Mouse (Mus musculus) left cerebral cortex, adult 2 months (tissue): ENCODE measurements around the gene Cer1. TPM values are rescaled to one million over a fixed set of nuclear protein-coding genes. Genes with fewer than 3 reads are reported as not detected.

Experiments
- DNase-seq, 2 experiments: peaks; one replicate each; pipeline ENCODE4 v3.0.0; 2021 to 2022; ENCODE audit warnings: low spot score in 2 of 2, mixed read lengths in 1 of 2; ENCODE audit errors: extremely low spot score in 1 of 2
- H3K27ac ChIP-seq: fragments of 200-600 bp; 2 replicates; pipeline ENCODE4 v1.8.1; 2022
- H3K4me3 ChIP-seq: fragments of 200-600 bp; 2 replicates; pipeline ENCODE4 v1.8.1; 2022
- CTCF ChIP-seq: fragments of 200-600 bp; IDR thresholded peaks from 2 replicates; pipeline ENCODE4 v1.8.1; 2022; ENCODE audit warnings: antibody characterized with exemption, mild to moderate bottlenecking, moderate library complexity
- intact Hi-C: fragments of 180-260 bp; cut with DNase I; formaldehyde crosslinking; loops from one replicate; pipeline ENCODE4 v1.15.1; 2025
- total RNA-seq, 2 experiments: library from RNA; stranded (reverse); gene quantifications; 2 replicates each; pipeline ENCODE4 v1.2.3; 2021

The Cer1 gene
- total RNA-seq, 2 experiments from 2014 or later, result 0.19 to 0.52 TPM

DNA sequence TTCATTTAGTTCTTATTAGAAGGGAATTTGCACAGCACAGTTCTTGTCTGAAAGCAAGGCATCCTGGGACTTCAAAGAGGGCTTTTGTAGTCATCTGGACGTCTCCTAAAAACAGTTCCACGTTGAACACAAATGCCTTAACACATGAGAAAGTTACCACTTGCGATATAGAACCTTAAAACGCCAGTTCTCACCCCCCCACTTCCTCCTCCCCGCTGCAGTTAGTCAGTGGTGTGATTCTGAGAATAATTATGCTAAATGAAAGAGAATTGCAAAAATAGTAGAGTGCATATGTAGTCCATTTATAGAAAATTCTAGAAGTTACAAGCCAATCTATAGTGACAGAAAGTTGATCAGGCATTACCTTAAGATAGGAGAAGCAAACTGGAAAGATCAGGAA, 7.3 kb upstream of the Cer1 start:
- no peak for TF ChIP-seq CTCF
- intact Hi-C loops, result no loop called here
- Histone ChIP-seq H3K27ac (no peak overlapping the region), H3K4me3 (no peak overlapping the region)
- no peak for DNase-seq

DNA sequence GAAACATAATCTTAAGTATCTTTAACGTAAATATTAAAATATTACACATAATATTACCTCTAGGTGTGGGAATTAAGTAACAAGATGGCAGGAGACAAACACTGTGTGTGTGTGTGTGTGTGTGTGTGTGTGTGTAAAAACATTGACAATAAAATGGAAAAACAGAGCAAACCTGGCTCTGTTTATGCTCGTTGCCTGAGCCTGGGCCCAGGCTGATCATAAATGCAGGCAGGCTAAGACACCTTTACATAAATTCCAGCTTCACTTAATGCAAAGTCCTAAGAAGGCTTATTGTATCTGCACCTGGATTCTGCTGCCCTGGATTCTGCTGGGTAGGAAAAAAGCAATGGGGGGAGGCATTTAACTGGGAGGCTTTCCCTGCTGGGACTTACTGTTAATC, 6.6 kb upstream of the Cer1 start:
- intact Hi-C loops, result no loop called here
- H3K4me3 ChIP-seq, result no peak overlapping the region
- no peak for TF ChIP-seq CTCF
- no peak overlapping the region for H3K27ac ChIP-seq
- no peak for DNase-seq

DNA sequence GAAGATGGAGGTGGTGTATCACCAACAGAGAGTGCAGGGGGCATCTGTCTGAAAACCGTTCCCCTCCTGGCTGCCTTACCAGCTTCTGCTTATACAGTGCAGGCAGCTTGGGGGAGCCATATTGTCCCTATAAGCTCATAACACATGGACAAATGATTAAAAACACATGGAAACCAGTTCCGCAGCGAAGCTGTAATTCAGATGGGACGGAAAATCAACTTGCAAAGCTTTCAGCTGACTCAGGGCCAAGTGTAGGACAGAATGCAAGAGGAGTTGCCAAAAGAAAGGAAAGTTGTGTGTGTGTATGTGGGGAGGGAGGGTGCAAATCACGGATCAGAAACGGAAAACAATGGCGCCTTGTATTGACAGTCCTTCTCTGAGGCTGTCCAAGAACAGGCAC, 6.1 kb upstream of the Cer1 start:
- Histone ChIP-seq H3K27ac (no peak overlapping the region), H3K4me3 (no peak overlapping the region)
- no peak for DNase-seq
- intact Hi-C loops, result no loop called here
- no peak for TF ChIP-seq CTCF

DNA sequence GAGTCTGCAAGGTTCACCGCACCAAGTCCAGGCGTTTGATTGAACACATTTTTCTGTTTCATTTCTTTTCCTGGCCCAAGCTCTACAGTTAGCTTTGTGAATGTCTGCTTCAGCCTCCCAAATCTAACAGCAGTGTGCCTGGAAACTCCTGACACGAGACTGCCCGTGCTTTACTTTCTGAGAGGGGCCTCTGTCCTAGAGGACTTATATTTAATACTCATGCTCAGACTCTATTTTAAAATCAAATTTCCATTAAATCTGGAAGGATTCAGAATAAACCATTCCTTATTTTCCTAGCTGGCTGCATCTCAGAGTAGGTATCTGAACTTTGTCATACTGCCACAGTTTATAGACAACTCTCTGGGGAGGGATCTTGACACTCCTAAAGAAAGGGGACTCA, 5.6 kb upstream of the Cer1 start:
- intact Hi-C loops, result no loop called here
- no peak for DNase-seq
- no peak for TF ChIP-seq CTCF
- no peak overlapping the region for H3K4me3 ChIP-seq
- H3K27ac ChIP-seq, result no peak overlapping the region

DNA sequence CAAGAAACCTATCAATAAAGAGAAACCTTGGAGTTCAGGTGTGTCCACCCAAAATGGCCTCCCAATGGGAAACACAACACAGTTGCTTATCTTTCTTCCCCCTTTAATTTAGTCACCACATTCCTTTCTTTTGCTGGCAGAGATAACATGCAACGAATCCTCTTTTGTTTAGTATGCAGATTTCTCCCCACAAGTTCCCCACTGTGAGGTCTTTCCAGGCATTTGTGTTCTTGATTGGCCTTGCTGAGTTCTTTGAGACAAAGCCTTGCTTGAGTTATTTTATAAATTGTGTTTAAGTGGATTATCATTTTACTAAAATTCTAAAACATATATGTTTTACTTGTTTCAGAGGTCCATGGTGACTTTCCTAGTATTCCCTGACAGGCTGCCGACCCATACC, 1.2 kb upstream of the Cer1 start:
- Histone ChIP-seq H3K27ac (no peak overlapping the region), H3K4me3 (no peak overlapping the region)
- no peak for TF ChIP-seq CTCF
- intact Hi-C loops, result no loop called here
- DNase-seq, result no peak

DNA sequence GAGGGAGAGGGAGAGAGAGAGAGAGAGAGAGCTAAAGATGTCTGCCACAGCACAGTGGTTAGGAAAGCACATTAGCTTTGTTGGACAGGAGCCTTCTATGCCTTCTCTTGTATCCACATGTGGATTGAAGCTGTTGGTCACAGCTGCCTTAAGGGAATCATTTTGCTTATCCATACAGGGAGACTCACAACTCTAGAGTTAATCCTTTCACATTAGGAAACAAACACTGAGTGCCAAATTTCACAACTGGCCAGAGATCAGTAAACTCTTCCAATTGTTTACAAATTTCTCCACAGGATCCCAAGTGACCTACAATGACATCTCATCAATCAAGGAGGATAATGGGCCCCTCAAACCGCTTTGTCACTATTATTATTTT, 576 bp upstream of the Cer1 start:
- no peak for TF ChIP-seq CTCF

DNA sequence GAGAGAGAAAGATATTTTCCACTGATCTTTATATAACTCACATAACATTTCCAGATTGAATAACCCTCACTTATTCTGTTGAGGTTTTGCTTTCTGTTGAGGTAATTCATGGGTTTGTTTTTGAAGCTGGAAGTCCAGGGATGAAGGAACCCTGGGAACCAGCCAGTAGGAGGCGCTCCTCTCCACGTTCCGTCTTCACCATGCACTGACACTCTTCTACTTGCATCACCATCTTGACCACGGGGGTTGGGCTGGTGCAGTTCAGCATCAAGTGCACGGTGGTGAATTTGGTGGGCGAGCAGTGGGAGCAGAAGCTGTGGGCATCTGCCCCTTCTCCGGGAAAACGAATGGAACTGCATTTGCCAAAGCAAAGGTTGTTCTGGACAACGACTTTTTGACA, 2.4 kb downstream of the Cer1 start:
- peak; percentile 14 for TF ChIP-seq CTCF
- H3K4me3 ChIP-seq, result no peak overlapping the region
- H3K27ac ChIP-seq, result no peak overlapping the region
- no peak for DNase-seq
- intact Hi-C loops, result no loop called here

More for the DNA sequence above, 576 bp upstream of the Cer1 start:
- Histone ChIP-seq H3K27ac (no peak overlapping the region), H3K4me3 (no peak overlapping the region)
- no peak for DNase-seq
- intact Hi-C loops, result no loop called here

DNA sequence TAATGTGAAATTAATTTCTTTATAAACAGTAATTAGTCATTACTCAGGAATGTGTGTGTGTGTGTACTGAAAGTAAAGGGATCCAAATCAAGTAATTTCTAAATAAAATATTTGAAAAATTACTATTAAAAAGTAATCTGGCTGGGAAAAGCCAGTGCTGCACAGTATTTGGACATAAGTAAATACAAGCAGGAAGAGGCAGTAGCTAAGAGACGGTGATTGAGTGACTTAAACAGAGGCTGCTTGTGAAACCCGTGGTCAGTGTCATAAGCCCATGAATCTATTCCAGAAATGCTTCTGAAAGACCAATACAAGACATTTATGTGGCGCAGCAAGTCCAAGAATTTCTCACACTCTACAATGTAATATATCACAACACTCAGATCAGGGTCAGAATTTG, 3.6 kb downstream of the Cer1 start:
- intact Hi-C loops, result no loop called here
- H3K4me3 ChIP-seq, result no peak overlapping the region
- H3K27ac ChIP-seq, result no peak overlapping the region
- no peak for DNase-seq
- TF ChIP-seq CTCF, result no peak

DNA sequence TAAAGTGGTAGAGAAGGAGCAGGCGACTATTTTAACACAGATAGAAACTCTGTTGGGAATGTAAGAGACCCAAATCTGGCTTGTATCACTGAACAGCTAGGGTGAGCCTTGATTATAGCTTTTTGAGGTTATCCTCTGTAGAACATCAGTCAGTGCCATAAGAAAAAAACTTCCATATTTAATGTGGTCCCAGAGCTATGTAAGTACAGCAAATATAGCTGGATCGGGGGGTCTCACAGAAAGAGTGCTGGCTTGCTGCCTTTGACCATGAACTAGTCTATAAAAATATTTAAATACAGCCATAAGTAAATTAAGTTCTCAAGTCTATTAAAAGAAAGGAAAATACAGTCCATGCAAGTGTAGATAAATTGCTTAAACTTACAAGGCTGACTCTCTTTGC, 4.7 kb downstream of the Cer1 start:
- Histone ChIP-seq H3K4me3 (no peak overlapping the region), H3K27ac (no peak overlapping the region)
- no peak for TF ChIP-seq CTCF
- no peak for DNase-seq
- intact Hi-C loops, result no loop called here

DNA sequence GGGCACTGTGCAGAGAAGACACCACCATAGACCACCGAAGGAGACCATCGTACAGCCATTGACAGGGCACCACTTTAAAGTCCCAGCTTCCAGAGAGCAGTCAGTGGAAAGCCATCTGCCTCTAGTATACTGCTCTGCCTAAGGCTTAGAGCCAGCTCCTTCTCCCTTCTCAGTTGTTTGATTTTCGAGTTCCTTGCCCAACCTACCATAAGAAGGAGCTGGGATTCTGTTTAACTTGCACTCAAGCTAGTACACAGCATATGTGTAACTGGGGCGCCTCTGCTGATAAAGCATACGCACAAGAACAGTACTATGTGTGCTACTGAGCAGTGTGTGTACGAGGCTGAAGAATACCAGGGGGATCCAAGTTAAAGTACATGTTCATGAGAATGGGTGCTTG, 5.8 kb downstream of the Cer1 start:
- intact Hi-C loops, result no loop called here
- no peak for DNase-seq
- no peak overlapping the region for H3K27ac ChIP-seq
- no peak for TF ChIP-seq CTCF
- no peak overlapping the region for H3K4me3 ChIP-seq

DNA sequence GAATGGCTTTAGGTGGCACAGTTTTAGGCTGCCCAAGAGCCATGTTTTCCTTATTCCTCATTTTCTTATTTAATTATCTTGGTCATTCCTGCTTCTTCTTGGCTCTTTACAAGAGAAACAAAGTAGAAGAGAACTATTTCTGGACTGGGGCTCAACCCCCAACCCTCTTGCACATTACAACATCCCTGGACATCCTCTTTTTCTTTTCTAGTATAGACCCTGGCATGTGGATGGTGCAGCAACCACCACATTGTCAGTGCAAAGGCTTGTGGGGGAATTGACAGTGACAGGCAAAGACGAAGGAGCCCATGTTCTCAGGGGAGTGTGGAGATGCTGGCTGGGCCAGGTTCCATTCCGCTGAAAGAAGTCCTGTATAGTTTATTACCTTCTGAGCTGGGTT, 8.3 kb downstream of the Cer1 start:
- no peak for TF ChIP-seq CTCF
- H3K4me3 ChIP-seq, result no peak overlapping the region

DNA sequence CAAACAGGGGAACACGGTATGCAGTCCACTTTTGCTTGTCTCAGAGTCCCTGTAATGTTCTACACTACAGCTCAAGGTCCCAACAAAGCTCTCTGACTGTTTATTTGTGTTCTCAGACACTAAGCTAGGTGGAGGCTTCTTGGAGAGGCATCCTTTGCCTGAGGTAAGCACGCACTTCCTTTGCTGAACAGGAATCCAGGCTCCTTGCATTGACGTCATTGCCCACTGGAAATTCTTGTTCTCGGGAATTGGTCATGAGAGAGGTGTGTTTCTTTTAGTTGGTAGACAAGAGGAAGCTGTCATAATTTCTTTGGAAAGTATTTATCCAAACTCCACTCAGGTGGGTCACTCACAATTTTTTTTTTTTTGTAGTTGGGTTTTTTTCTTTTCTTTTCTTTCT, 9.4 kb downstream of the Cer1 start:
- Histone ChIP-seq H3K4me3 (no peak overlapping the region), H3K27ac (no peak overlapping the region)
- intact Hi-C loops, result no loop called here
- TF ChIP-seq CTCF, result no peak
- DNase-seq, result no peak

More for the DNA sequence above, 8.3 kb downstream of the Cer1 start:
- intact Hi-C loops, result no loop called here
- no peak for DNase-seq
- no peak overlapping the region for H3K27ac ChIP-seq

DNA sequence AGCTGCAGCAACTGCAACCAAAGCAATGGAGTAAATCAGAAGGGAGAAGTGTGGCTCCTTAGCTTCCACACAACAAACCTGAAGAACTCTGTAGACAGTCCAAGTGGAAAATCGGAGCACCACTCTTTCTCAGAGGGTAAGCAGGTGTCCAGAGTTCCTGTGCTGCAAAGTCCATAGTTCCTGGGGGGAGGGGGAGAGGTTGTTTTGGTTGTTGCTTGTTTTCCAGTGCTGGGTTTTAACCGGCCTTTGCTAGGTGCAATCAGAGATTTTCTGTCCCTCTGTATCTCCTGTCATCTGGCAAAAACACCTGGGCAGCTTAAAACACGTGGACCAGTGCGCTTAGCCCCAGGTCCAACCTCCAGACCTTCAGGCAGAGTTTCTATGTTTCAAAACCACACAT, 10.2 kb downstream of the Cer1 start:
- no peak overlapping the region for H3K27ac ChIP-seq
- TF ChIP-seq CTCF, result no peak
- DNase-seq, result no peak
- H3K4me3 ChIP-seq, result no peak overlapping the region
- intact Hi-C loops, result no loop called here

DNA sequence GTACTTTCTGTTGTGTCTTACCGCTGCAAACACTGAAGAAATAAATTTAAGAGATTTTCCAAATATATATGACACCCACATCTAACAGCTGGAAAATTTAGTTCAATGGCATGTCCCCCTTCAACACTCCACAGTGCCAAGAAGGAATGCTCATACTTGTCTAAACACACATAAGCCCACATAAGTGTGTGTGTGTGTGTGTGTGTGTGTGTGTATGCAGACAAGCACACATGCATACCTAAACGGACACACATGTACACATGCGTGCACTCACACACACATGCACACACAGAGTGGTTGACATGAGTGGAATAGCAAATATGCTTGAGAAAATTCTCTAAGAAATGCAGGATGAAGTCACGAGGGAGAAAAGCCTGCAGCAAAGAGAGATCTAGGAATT, 12.4 kb downstream of the Cer1 start:
- TF ChIP-seq CTCF, result no peak
- intact Hi-C loops, result no loop called here

More for the DNA sequence above, 12.4 kb downstream of the Cer1 start:
- no peak for DNase-seq
- H3K27ac ChIP-seq, result no peak overlapping the region
- H3K4me3 ChIP-seq, result no peak overlapping the region
